Mouse (Mus musculus): ENCODE results near the gene Man1a. TPM values are rescaled to one million over a fixed set of nuclear protein-coding genes. Genes with fewer than 3 reads are reported as not detected.

Man1a gene
- polyA plus RNA-seq, 1 experiment from 2014 or later, result 5.3 TPM

DNA sequence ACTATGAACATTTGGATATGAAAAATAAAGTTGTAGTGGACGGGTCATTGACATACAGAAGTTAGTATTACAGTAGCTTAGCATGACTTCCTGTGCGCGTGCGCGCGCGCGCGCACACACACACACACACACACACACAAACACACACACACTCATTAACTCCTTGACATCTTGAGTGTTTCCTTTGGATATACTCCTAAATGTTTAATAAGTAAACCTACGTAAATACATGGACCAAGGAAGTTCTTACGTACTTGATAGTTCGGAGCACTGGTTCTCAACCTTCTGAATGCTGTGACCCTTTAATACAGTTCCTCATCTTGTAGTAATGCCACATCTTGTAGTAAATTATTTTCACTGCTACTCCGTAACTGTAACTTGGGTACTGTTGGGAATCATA lies 79.1 kb downstream of the Man1a start:
- Histone ChIP-seq H3K9ac (no peak overlapping the region), H3K27me3 (no peaks in the 10 kb centered on the region), H3K27ac (no peak overlapping the region), H3K4me3 (no peak overlapping the region), H3K4me1 (no peaks in the 10 kb centered on the region), H3K9me3 (replicated peaks) (no peaks in the 10 kb centered on the region), H3K36me3 (no peaks in the 10 kb centered on the region), H3K4me2 (replicated peaks) (no peak overlapping the region)
- ATAC-seq (ENCODE audit: low FRiP score), result no peak
- WGBS, result 96% methylated on average over 13 of the region's 13 CpGs

DNA sequence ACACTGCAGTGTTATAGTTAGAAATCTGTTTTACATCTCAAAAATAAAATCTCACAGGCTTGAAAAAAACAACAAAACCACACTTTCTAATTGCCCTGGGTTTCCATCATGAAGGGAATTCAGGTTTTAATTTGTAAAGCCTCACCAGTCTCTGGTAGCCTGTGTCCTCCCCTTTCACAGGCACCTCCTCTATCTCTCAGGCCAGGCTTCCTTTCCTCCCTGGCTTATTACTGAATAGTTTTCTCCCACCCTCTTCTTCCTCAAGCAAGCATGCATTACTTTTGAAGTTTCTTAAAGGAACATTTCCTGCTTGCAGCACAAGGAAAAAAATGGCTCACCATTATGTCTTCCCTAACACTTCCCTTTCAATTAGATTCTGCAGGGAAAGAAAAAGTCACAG lies 80.2 kb downstream of the Man1a start:
- Histone ChIP-seq H3K36me3 (no peaks in the 10 kb centered on the region), H3K9me3 (replicated peaks) (no peaks in the 10 kb centered on the region), H3K4me1 (no peaks in the 10 kb centered on the region), H3K9ac (no peak overlapping the region), H3K27ac (no peak overlapping the region), H3K4me2 (replicated peaks) (no peak overlapping the region), H3K4me3 (no peak overlapping the region), H3K27me3 (no peaks in the 10 kb centered on the region)
- ATAC-seq (ENCODE audit: low FRiP score), result no peak

DNA sequence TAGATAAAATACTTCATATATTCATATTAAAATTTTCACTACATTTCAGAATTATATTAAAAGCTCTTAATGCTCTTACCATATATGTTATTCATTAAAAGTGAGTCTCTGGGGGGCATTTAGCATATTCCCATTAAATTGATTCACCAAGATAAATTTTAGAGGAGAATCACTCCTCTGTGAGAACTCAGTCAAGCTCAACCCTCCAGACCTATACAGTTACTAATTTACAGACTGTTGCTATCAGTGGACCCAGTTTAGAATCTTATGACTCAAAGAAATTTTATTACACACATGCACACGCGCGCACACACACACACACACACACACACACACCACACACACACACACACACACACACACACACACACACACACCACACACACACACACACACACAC lies 81.8 kb downstream of the Man1a start:
- no peak overlapping the region for H3K27ac ChIP-seq
- no peaks in the 10 kb centered on the region for H3K9me3 ChIP-seq (replicated peaks)
- no peaks in the 10 kb centered on the region for H3K36me3 ChIP-seq
- H3K4me2 ChIP-seq (replicated peaks), result no peak overlapping the region
- WGBS, result 100% methylated on average over 3 of the region's 3 CpGs
- ATAC-seq (ENCODE audit: low FRiP score), result no peak
- H3K27me3 ChIP-seq, result no peaks in the 10 kb centered on the region
- no peak overlapping the region for H3K9ac ChIP-seq
- no peaks in the 10 kb centered on the region for H3K4me1 ChIP-seq
- H3K4me3 ChIP-seq, result no peak overlapping the region

DNA sequence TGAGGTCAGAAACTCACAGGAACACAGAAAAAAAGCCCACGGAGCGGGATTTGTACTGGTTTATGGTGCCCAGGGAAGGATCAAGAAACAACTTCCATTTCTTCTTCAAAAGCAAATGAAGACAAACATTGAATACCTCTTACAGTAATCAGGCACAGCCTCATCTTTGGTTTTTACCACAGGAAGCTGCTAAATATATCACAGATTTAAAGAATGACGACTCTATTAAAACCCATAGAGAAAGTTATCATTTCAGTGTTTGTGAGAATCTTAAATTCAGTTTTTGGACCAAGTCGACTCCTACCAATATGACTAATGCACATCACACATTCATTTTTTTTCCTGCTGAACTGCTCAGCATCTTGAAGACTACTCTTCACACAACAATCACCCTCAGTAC lies 86.0 kb downstream of the Man1a start:
- 89% methylated on average over 4 of the region's 4 CpGs for WGBS
- ATAC-seq (ENCODE audit: low FRiP score), result no peak

DNA sequence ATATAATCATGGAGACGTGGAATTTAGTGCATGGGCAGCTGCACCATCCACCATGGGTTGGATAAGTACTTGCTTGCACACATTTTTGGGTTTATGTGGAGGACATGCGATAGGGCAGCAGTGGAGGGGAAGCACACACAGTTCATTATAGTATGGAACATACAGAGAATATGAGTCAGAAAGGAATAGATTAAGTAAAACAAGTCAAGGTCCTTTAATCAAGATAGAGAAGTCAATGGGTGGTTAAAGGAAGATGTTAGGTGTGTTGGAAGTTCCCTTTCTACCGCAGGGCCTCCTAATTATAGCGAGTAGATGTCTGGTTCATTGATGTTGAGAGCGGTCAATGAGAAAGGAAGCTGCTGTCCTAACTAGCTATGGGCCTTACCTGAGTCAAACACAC lies 91.5 kb downstream of the Man1a start:
- no peaks in the 10 kb centered on the region for H3K4me1 ChIP-seq
- no peak overlapping the region for H3K4me2 ChIP-seq (replicated peaks)
- no peak overlapping the region for H3K4me3 ChIP-seq
- no peaks in the 10 kb centered on the region for H3K36me3 ChIP-seq
- 96% methylated on average over 5 of the region's 5 CpGs for WGBS
- H3K9ac ChIP-seq, result no peak overlapping the region
- H3K9me3 ChIP-seq (replicated peaks), result no peaks in the 10 kb centered on the region
- no peaks in the 10 kb centered on the region for H3K27me3 ChIP-seq
- ATAC-seq (ENCODE audit: low FRiP score), result no peak
- no peak overlapping the region for H3K27ac ChIP-seq

More for the DNA sequence above, 86.0 kb downstream of the Man1a start:
- H3K4me2 ChIP-seq (replicated peaks), result no peak overlapping the region
- H3K27ac ChIP-seq, result no peak overlapping the region
- no peaks in the 10 kb centered on the region for H3K27me3 ChIP-seq
- no peaks in the 10 kb centered on the region for H3K4me1 ChIP-seq
- H3K36me3 ChIP-seq, result no peaks in the 10 kb centered on the region
- no peak overlapping the region for H3K4me3 ChIP-seq
- H3K9me3 ChIP-seq (replicated peaks), result no peaks in the 10 kb centered on the region
- H3K9ac ChIP-seq, result no peak overlapping the region

DNA sequence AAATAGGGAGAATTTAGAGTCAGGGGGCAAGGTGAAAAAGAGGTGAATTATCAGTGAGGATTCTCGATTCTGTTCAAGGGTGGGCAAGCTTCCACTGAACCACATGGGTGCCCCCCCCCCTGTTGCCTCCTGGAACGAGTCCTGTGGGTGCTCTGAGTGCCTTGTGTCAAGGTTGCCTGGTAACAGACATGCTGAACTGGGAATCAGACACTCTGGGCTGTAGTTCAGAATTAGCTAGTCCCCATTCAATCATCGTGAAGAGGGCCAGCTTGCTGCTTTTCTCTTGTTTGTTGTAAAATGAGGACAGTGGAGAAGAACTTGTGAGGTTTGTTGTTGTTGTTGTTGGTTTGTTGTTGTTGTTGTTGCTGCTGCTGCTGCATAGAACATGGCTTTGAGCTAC lies 92.3 kb downstream of the Man1a start:
- no peak for ATAC-seq (ENCODE audit: low FRiP score)
- Histone ChIP-seq H3K4me2 (replicated peaks) (no peak overlapping the region), H3K9me3 (replicated peaks) (no peaks in the 10 kb centered on the region), H3K36me3 (no peaks in the 10 kb centered on the region), H3K9ac (no peak overlapping the region), H3K27me3 (no peaks in the 10 kb centered on the region), H3K27ac (no peak overlapping the region), H3K4me3 (no peak overlapping the region), H3K4me1 (no peaks in the 10 kb centered on the region)
- 56% methylated on average over 3 of the region's 3 CpGs for WGBS

DNA sequence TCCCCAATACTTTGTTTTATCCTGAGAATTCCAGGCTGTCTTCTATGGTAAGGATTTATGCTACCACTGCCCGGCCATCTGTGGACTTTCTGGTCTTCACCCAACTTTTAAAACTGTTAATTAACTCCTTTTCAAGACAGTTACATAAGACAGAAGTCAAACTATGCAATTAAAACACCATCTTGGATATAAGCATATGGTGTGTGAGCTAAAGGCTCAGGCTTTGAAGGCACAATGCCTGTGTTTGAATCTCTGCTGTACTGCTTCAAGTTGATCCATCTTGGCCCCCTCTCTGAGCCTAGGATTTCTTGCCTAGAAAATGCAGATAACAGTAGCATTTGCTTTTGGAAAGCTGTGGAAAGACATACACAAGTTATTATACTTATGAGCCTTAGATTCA lies 97.8 kb downstream of the Man1a start:
- no peak overlapping the region for H3K27ac ChIP-seq
- no peak overlapping the region for H3K4me2 ChIP-seq (replicated peaks)
- no peaks in the 10 kb centered on the region for H3K4me1 ChIP-seq
- H3K9me3 ChIP-seq (replicated peaks), result no peaks in the 10 kb centered on the region
- no peak overlapping the region for H3K4me3 ChIP-seq
- H3K9ac ChIP-seq, result no peak overlapping the region
- H3K36me3 ChIP-seq, result no peaks in the 10 kb centered on the region
- ATAC-seq (ENCODE audit: low FRiP score), result no peak
- H3K27me3 ChIP-seq, result no peaks in the 10 kb centered on the region
- 82% methylated on average over 1 of the region's 1 CpGs for WGBS

DNA sequence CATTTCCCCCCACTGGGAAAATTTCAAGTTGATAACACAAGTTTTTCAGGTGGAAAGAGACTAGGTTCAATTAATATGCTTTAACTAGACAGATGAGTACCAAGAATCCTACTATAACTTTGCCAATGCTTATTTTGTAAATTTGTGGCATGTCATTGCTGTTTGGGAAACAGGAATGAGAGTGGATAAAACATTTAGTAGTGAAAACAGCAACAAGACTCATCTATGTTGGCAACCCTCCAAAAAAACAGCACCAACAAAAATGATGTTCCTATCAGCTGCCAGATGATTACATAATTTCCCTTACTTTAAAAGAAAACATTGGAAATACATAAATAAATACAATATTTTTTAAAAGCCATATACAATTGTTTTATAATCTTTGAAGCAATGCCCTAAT lies 102.2 kb downstream of the Man1a start:
- Histone ChIP-seq H3K27me3 (no peaks in the 10 kb centered on the region), H3K4me2 (replicated peaks) (no peak overlapping the region), H3K9ac (no peak overlapping the region), H3K27ac (no peak overlapping the region), H3K4me1 (no peaks in the 10 kb centered on the region), H3K36me3 (no peaks in the 10 kb centered on the region), H3K9me3 (replicated peaks) (no peaks in the 10 kb centered on the region), H3K4me3 (no peak overlapping the region)
- ATAC-seq (ENCODE audit: low FRiP score), result no peak

DNA sequence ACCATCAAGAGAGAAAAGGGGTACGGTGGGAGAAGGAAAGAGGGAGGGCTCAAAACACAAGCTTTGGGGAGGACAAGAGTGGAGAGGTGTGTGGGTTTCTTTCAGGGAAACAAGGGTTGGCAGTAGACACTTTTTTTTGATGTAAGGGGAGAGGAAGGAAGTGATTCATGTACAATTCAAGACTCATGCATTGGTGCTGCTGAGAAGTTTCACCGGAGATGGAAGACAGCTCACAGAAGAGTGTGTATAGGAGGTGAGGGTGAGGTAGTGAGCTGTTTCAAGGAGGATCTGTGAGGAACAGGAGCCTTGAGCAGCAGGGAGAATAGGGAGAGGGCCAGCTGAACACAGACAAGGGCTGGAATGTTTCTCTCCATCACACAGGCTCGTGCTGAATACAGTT lies 116.7 kb downstream of the Man1a start:
- ATAC-seq (ENCODE audit: low FRiP score), result no peak
- H3K27me3 ChIP-seq, result no peaks in the 10 kb centered on the region
- no peak overlapping the region for H3K9ac ChIP-seq
- H3K4me3 ChIP-seq, result no peak overlapping the region
- no peaks in the 10 kb centered on the region for H3K36me3 ChIP-seq
- 74% methylated on average over 3 of the region's 3 CpGs for WGBS
- H3K4me2 ChIP-seq (replicated peaks), result no peak overlapping the region
- H3K27ac ChIP-seq, result no peak overlapping the region
- H3K4me1 ChIP-seq, result no peaks in the 10 kb centered on the region
- no peaks in the 10 kb centered on the region for H3K9me3 ChIP-seq (replicated peaks)

DNA sequence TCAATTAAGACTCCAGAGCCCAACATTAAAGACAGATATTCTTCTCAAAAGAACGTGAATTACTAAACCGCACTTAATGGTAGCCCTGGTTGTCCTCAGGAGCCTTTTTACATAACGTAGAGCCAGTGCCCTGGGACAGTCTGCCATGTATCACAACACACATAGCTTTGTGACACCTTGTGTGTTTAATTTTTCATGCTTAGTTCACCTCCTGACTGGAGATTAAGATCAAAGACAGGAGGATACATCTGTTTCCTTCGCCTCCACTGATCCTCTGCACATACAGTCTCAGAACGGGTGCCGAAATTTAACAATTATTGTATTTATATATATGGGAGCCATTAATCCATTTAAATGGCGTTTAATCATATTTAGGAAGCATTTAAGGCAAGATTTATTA lies 134.8 kb downstream of the Man1a start:
- H3K27ac ChIP-seq, result no peak overlapping the region
- no peaks in the 10 kb centered on the region for H3K9me3 ChIP-seq (replicated peaks)
- H3K4me3 ChIP-seq, result no peak overlapping the region
- H3K4me2 ChIP-seq (replicated peaks), result no peak overlapping the region
- no peak overlapping the region for H3K9ac ChIP-seq
- no peaks in the 10 kb centered on the region for H3K27me3 ChIP-seq
- no peak for ATAC-seq (ENCODE audit: low FRiP score)
- no peaks in the 10 kb centered on the region for H3K4me1 ChIP-seq
- H3K36me3 ChIP-seq, result no peaks in the 10 kb centered on the region
- whole genome bisulfite sequencing, result 88% methylated on average over 7 of the region's 7 CpGs

DNA sequence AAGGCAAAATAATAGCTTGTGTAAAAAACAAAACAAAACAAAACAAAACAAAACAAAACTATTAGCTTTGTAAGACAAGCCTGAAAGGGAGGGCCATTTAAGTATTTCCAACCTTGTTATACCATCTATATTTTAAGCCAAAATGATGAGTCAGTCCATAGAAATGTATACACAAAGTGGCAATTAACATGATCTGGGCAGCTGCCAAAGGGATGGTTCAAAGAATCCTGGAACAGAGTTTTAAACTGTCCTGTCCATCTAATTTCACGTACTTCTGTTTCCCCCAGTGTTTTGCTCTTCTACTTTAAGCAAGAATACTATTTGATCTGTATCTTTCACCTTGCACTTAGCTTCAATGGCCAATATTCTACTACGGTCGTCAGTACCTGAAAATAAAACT lies 138.2 kb downstream of the Man1a start:
- WGBS, result 92% methylated on average over 3 of the region's 3 CpGs
- H3K9ac ChIP-seq, result no peak overlapping the region
- H3K4me1 ChIP-seq, result no peaks in the 10 kb centered on the region
- no peak overlapping the region for H3K4me2 ChIP-seq (replicated peaks)
- ATAC-seq (ENCODE audit: low FRiP score), result no peak
- no peak overlapping the region for H3K4me3 ChIP-seq
- H3K36me3 ChIP-seq, result no peaks in the 10 kb centered on the region
- H3K9me3 ChIP-seq (replicated peaks), result no peaks in the 10 kb centered on the region
- no peaks in the 10 kb centered on the region for H3K27me3 ChIP-seq
- no peak overlapping the region for H3K27ac ChIP-seq

DNA sequence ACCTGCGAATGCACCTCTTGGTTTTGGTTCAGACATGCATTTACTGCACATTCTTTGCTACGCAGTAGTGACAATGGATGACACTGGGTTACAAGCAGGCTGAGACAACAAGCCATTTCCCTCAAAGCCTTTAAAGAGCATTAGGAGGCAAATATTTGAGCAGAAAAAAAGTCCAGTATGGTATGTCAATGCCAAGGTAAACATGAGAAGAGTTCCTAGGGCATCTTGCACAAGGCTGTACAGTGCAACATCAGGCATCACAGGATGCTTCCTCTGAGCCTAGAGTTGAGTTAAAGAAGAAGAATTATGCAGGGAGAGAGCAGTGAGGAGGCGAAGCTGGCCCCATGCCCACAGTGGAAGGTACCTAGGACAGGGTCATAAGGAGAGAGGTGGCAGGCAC lies 140.3 kb downstream of the Man1a start:
- no peak for ATAC-seq (ENCODE audit: low FRiP score)
- Histone ChIP-seq H3K27ac (no peak overlapping the region), H3K4me1 (no peaks in the 10 kb centered on the region), H3K27me3 (no peaks in the 10 kb centered on the region), H3K4me3 (no peak overlapping the region), H3K36me3 (no peaks in the 10 kb centered on the region), H3K9me3 (replicated peaks) (no peaks in the 10 kb centered on the region), H3K4me2 (replicated peaks) (no peak overlapping the region), H3K9ac (no peak overlapping the region)
- WGBS, result 93% methylated on average over 3 of the region's 3 CpGs

DNA sequence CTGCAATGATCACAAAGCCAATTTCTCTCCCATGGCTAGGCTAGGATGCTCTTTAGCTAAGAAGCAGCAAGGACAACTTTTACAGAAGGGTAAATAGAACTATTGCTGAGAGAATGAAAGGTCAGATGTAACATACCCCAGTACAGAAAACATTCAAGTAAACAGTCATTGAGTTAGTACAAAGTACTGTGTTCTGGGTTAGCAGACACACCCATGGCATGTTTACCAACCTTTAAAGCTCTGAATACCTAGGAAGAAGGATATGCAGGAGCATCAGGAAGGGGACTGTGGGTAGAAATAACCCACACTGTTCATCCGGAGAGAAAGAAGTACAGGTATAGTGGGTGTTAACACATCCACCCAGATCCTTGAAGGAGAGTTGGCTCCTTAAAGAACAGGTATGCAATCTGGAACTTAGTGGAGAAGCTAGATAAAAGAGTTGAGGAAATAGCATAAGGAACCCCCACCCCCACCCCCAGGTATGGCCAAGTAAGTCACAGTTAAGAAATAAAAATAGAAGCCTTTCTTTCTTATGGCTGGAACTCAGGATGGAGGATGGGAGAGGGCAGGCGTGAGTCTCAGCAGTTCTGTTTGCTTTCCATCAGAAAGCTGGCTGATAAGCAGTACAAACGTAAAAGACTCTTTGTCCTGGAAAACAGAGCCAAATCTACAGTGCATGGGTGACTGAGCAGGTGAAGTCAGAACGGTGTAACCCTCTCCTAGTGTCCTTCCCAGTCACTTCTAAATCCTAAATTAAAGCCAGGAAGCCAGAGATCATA lies 146.5 kb downstream of the Man1a start:
- H3K27me3 ChIP-seq, result no peaks in the 10 kb centered on the region
- no peak overlapping the region for H3K9ac ChIP-seq
- ATAC-seq (ENCODE audit: low FRiP score), result no peak
- no peaks in the 10 kb centered on the region for H3K9me3 ChIP-seq (replicated peaks)
- H3K4me3 ChIP-seq, result no peak overlapping the region
- H3K4me2 ChIP-seq (replicated peaks), result no peak overlapping the region
- 71% methylated on average over 4 of the region's 4 CpGs for WGBS
- no peaks in the 10 kb centered on the region for H3K36me3 ChIP-seq
- no peaks in the 10 kb centered on the region for H3K4me1 ChIP-seq
- no peak overlapping the region for H3K27ac ChIP-seq

All from hindbrain, embryonic 12.5 days (tissue).